Mouse (Mus musculus) small intestine, adult 2 months (tissue): ENCODE data around the gene Thap4.

Experiments
- CTCF ChIP-seq: fragments of 200-500 bp; IDR thresholded peaks from 2 replicates; pipeline ENCODE4 v1.5.1; 2012; ENCODE audit warnings: low read depth, mild to moderate bottlenecking, control low read depth, inconsistent platforms, low read length, moderate library complexity, mixed read lengths; ENCODE audit not compliant: insufficient replicate concordance, insufficient read length; ENCODE audit errors: extremely low read depth
- POLR2A ChIP-seq: fragments of 200-500 bp; IDR thresholded peaks from 2 replicates; pipeline ENCODE4 v1.6.1; 2012; ENCODE audit warnings: low read depth, mild to moderate bottlenecking, control low read depth, inconsistent platforms, low read length, moderate library complexity

GRCm38 (mm10) chr1:93656325-93657024 lies 98.2 kb downstream of the Thap4 start:
- no peak for TF ChIP-seq CTCF
- TF ChIP-seq POLR2A, result no peak
